Mouse (Mus musculus) central nervous system, embryonic 14 days (tissue): ENCODE results near the gene Pmis2. TPM values are rescaled to one million over a fixed set of nuclear protein-coding genes. Genes with fewer than 3 reads are reported as not detected.

ENCODE experiments used
- polyA plus RNA-seq: library from polyadenylated mRNA; depleted of rRNA; stranded (reverse); fragments of >200 nt; gene quantifications from 2 replicates; pipeline ENCODE4 v1.2.3, GENCODE M21; 2012; rRNA removed

The Pmis2 gene
- not detected in 2 replicates for polyA plus RNA-seq

DNA sequence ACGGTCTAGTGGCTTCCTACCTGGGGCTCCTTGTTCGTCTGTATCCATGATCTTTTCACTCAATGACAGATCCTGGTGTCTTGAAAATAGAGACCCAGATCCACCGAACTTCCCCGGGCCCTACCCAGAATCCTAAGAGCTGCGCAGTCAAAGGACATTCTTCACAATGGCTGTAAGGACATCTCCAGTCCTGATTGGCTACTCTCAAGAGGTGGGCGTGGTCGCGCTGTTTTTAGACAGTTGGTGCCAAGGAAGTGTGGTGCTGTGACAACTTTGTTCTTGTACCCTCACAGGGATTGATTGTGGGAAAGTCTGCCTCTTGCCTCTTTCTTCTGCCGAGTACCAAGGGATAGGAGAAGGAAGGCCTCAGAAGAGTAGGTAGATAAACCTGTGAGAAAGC is at the start of gene Pmis2:
Gene Pmis2, minus strand, starts transcription at position 126 of the 400 bp plus-strand sequence.

GRCm38 (mm10) chr7:30711942-30712341 is 40.5 kb upstream of the Pmis2 start, which contains the start of gene Atp4a:
Atp4a (plus strand) TSS chr7:30712209.

DNA sequence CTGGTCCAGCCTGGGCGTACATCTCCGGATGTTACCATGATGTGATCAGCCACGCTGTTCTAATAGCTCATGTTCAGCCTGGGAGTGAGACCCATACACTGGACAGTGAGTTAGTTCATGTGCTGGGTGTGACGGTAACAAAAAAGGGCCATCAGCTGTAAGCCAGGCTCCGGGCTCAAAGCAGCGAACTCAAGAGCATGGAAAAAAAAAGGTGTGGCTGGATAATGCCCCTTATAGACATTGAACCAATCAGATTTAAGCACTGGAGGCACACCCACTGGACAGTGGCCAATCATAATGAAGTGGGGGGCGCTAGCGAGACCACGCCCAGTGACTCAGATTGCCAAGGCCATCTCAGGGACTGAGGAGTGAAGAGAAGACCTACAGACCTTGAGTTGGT is 27.2 kb upstream of the Pmis2 start, which contains the start of gene 2200002J24Rik:
Gene 2200002J24Rik, plus strand, starts transcription at position 338 of the 400 bp plus-strand sequence.

DNA sequence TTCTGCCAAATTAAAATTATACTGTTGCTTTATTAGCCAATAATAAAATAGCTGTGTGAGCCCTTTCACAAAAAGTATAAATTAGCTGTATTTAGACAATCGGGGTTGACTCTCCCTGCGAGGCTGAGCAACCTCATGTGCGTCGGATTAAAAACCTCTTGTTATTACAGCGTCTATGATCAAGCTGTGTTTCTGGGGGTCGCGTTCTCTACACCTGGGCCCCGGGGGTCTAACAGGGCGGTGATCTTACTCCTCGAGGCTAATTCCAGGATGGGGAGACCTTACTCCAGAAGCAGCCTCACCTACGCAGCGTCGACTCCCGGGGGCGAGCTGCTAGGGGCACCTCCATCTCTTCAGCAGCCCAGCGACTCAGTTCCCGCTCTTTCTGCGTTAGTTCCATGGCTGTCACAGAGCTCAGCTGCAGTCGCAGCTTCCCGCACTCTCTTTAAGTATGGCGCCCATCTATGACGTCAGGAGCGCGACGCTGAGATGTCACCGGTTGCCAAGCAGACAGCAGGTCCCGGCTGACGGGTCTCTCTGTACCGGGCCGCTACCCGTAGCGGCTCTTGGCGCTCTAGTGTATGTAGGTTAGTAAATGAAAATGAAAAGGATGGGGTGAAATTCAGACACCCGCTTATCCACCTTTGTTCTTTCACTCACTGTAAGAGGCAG is 6.7 kb downstream of the Pmis2 start, which contains the start of gene Haus5:
Gene Haus5, minus strand, starts transcription at position 466 of the 672 bp plus-strand sequence.

DNA sequence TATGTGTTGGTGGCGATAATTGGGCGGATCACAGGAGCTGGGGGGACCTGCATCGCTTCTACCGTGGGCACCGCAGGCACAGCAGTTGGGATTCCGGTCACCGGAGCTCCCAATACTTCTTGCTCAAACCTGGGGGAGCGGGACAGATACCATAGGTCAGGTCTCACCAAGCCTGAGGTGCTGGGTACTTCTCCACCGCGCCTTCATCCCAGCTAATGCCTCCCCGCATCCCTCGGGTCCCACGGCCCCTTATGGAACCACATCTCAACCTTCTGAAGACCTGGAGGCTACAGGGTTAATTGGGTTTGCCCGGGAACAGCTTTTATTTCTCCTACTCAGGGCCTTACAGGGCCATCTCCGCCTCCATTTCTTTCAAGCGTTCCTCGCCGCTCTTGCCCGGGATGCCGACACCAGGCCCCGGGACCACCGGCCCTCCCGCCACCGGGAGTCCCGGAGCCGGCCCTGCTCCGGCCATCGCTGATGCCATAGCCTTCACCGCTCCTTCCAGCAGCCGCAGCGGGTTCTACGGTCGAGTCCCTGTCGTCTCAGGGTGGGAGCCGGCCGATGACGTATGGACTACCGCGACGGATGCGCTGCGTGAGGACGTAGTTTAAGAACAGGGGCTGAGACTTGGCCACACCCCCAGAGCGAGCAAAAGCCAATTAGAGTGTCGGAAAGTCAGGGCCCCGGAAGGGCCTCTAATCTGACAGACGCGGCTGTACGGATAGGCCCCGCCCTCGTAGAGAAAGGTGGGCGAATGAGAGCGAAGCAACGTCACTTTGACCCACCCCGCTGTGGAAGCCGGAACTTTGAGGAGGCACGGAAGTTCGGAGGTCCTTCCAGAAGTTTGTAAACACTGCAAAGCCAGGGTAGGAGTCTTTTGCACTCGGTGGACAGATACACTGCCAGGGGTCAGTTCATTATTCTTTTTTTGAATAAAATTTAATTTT is 21.5 kb downstream of the Pmis2 start, which contains the start of gene Rbm42:
Gene Rbm42, minus strand, starts transcription at position 727 of the 950 bp plus-strand sequence.

GRCm38 (mm10) chr7:30635752-30636151 is 35.7 kb downstream of the Pmis2 start, which contains the start of gene Etv2:
Etv2 (minus strand) TSS chr7:30635852.

GRCm38 (mm10) chr7:30625530-30626384 is 45.6 kb downstream of the Pmis2 start, which contains the start of gene Cox6b1:
Cox6b1 (minus strand) TSS chr7:30626151.

Other genes starting within 250 kb of the Pmis2 start
- gene Nfkbid, start 249.9 kb downstream of the Pmis2 start, polyA plus RNA-seq: 2.7 TPM in 2 replicates
- 419 and 440 TPM in 2 replicates for gene Aplp1, start 226.1 kb downstream of the Pmis2 start, polyA plus RNA-seq
- 1.2 and 1.9 TPM in 2 replicates for gene Kirrel2, start 213.9 kb downstream of the Pmis2 start, polyA plus RNA-seq
- gene Nphs1, start 213.3 kb downstream of the Pmis2 start, polyA plus RNA-seq: 1.2 and 2.2 TPM in 2 replicates
- gene Prodh2, start 178.0 kb downstream of the Pmis2 start, polyA plus RNA-seq: not detected in 2 replicates
- gene Arhgap33, start 136.5 kb downstream of the Pmis2 start, polyA plus RNA-seq: 224 and 228 TPM in 2 replicates
- 7.7 and 8.1 TPM in 2 replicates for gene Hspb6, start 119.4 kb downstream of the Pmis2 start, polyA plus RNA-seq
- 24.6 and 24.9 TPM in 2 replicates for gene Proser3, start 119.3 kb downstream of the Pmis2 start, polyA plus RNA-seq
- gene Lin37, start 111.8 kb downstream of the Pmis2 start, polyA plus RNA-seq: 51.4 and 53.4 TPM in 2 replicates
- 90.6 and 105 TPM in 2 replicates for gene U2af1l4, start 108.3 kb downstream of the Pmis2 start, polyA plus RNA-seq
- 6.8 and 8.1 TPM in 2 replicates for gene Gm49396, start 108.3 kb downstream of the Pmis2 start, polyA plus RNA-seq
- gene Psenen, start 108.0 kb downstream of the Pmis2 start, polyA plus RNA-seq: 130 and 143 TPM in 2 replicates
- gene Igflr1, start 106.2 kb downstream of the Pmis2 start, polyA plus RNA-seq: 7.5 and 8.5 TPM in 2 replicates
- 69.9 and 74.4 TPM in 2 replicates for gene Kmt2b, start 82.9 kb downstream of the Pmis2 start, polyA plus RNA-seq
- 0.18 and 0.21 TPM in 2 replicates for gene Zbtb32, start 72.7 kb downstream of the Pmis2 start, polyA plus RNA-seq
- gene Upk1a, start 58.8 kb downstream of the Pmis2 start, polyA plus RNA-seq: 2.3 and 2.6 TPM in 2 replicates
- 788 and 848 TPM in 2 replicates for gene Cox6b1, start 45.5 kb downstream of the Pmis2 start, polyA plus RNA-seq
- not detected in 2 replicates for gene Etv2, start 35.8 kb downstream of the Pmis2 start, polyA plus RNA-seq
- gene Rbm42, start 21.3 kb downstream of the Pmis2 start, polyA plus RNA-seq: 91.4 and 95.2 TPM in 2 replicates
- 35.7 and 41.2 TPM in 2 replicates for gene Haus5, start 6.6 kb downstream of the Pmis2 start, polyA plus RNA-seq
- not detected in 2 replicates for gene 2200002J24Rik, start 27.3 kb upstream of the Pmis2 start, polyA plus RNA-seq
- 1.4 and 1.6 TPM in 2 replicates for gene Atp4a, start 40.6 kb upstream of the Pmis2 start, polyA plus RNA-seq
- 182 and 186 TPM in 2 replicates for gene Tmem147, start 57.9 kb upstream of the Pmis2 start, polyA plus RNA-seq
- 0.09 and 0.11 TPM in 2 replicates for gene Gapdhs, start 72.1 kb upstream of the Pmis2 start, polyA plus RNA-seq
- gene Sbsn, start 79.9 kb upstream of the Pmis2 start, polyA plus RNA-seq: 5.6 and 7.5 TPM in 2 replicates
- 0.93 and 11.3 TPM in 2 replicates for gene Dmkn, start 92.2 kb upstream of the Pmis2 start, polyA plus RNA-seq
- 0.44 and 18.8 TPM in 2 replicates for gene Krtdap, start 116.3 kb upstream of the Pmis2 start, polyA plus RNA-seq
- gene Ffar2, start 152.2 kb upstream of the Pmis2 start, polyA plus RNA-seq: 0.10 and 0.16 TPM in 2 replicates
- 0.06 TPM in 1 of 2 replicates, not detected in the other for gene Ffar3, start 184.6 kb upstream of the Pmis2 start, polyA plus RNA-seq
- not detected in 2 replicates for gene Ffar1, start 190.0 kb upstream of the Pmis2 start, polyA plus RNA-seq
- gene Cd22, start 208.7 kb upstream of the Pmis2 start, polyA plus RNA-seq: 0.11 and 0.20 TPM in 2 replicates
- gene Mag, start 243.3 kb upstream of the Pmis2 start, polyA plus RNA-seq: 1.3 and 1.9 TPM in 2 replicates